ENCODE assay signal across 8 mouse cellular contexts in genomic region chr11:98796515-98797216, GRCm38 (mm10). TPM values are rescaled to one million over a fixed set of nuclear protein-coding genes. Genes with fewer than 3 reads are reported as not detected.
A peak's percentile ranks its signal among the peaks of the same experiment; 100 is the strongest.
DNase-seq lines count a peak whose midpoint lies in the region; ATAC-seq and TF ChIP-seq lines count a peak whose summit lies in the region.

No protein-coding gene starts in this region.

- H3K4me1 ChIP-seq in embryonic fibroblast, embryonic 13.5 days (ENCODE audit: control insufficient read depth, insufficient read depth, low read length) = 0 out of 2 replicates have a peak, but pooled peaks cover 3% of the 10 kb centered on the region
- peaks cover 47% of the 10 kb centered on the region for H3K4me1 ChIP-seq in heart, embryonic 13.5 days
- peaks cover 44% of the 10 kb centered on the region for H3K4me1 ChIP-seq in kidney, embryonic 16.5 days (ENCODE audit: insufficient read depth, low read length)
- H3K4me1 ChIP-seq in liver, embryonic 14.5 days (replicated peaks; ENCODE audit: control insufficient read depth in 2 of 2, insufficient read depth in 2 of 2, low read length in 1 of 2) = peaks cover 15 to 17% of the 10 kb centered on the region in 2 experiments
- peaks cover 25% of the 10 kb centered on the region for H3K4me1 ChIP-seq in neural tube, embryonic 12.5 days

- peak; percentile 41; the same call in 1 of the 2 replicates for TF ChIP-seq POLR2A in embryonic fibroblast, embryonic 13.5 days (IDR thresholded peaks at IDR 0.05; ENCODE audit: low read depth, low read length)

- peak; percentile 43 for DNase-seq in adrenal gland, adult 8-10 months
- DNase-seq in liver, embryonic 14.5 days (ENCODE audit: low read depth in 3 of 3, low spot score in 3 of 3) = no peak
- DNase-seq in thymus, postnatal 36 days = peak; percentile 76 to 79

- ATAC-seq in CD4-positive, CD25-positive, alpha-beta regulatory T cell, adult 4 months = peak; percentile 27
- no peak for ATAC-seq in heart, embryonic 13.5 days (ENCODE audit: extremely low read depth, insufficient number of reproducible peaks, low FRiP score, low TSS enrichment)
- ATAC-seq in kidney, embryonic 16.5 days (ENCODE audit: low FRiP score, low TSS enrichment) = peak; percentile 32
- peak; percentile 1; the same call in 1 of the 2 replicates for ATAC-seq in liver, embryonic 14.5 days (ENCODE audit: insufficient read depth)
- peak; percentile 57 for ATAC-seq in neural tube, embryonic 12.5 days (ENCODE audit: low FRiP score, low read depth)

- no peaks in the 10 kb centered on the region for H3K9me3 ChIP-seq in heart, embryonic 13.5 days
- no peaks in the 10 kb centered on the region for H3K9me3 ChIP-seq in kidney, embryonic 16.5 days (ENCODE audit: low read length)
- no peaks in the 10 kb centered on the region for H3K9me3 ChIP-seq in liver, embryonic 14.5 days (ENCODE audit: control insufficient read depth, low read length)
- H3K9me3 ChIP-seq in neural tube, embryonic 12.5 days = no peaks in the 10 kb centered on the region

- peak overlapping the region; percentile 93 for H3K4me2 ChIP-seq in heart, embryonic 13.5 days
- H3K4me2 ChIP-seq in kidney, embryonic 16.5 days (replicated peaks; ENCODE audit: low read depth, low read length) = peak overlapping the region; percentile 96
- peak overlapping the region; percentile 95 for H3K4me2 ChIP-seq in liver, embryonic 14.5 days (ENCODE audit: low read depth)
- peak overlapping the region; percentile 99 for H3K4me2 ChIP-seq in neural tube, embryonic 12.5 days (replicated peaks)

- TF ChIP-seq CTCF in embryonic fibroblast, embryonic 13.5 days (IDR thresholded peaks at IDR 0.05; ENCODE audit: borderline replicate concordance, insufficient read depth, low read length) = no peak
- TF ChIP-seq CTCF in liver, embryonic 14.5 days (IDR thresholded peaks at IDR 0.05; ENCODE audit: low read depth) = 0 out of 2 replicates have a peak, but pooled peaks have one; percentile 1

- peak overlapping the region; percentile 98 for H3K27ac ChIP-seq in embryonic fibroblast, embryonic 13.5 days (ENCODE audit: insufficient read depth, low read length)
- H3K27ac ChIP-seq in heart, embryonic 13.5 days (replicated peaks) = peak overlapping the region; percentile 100
- H3K27ac ChIP-seq in kidney, embryonic 16.5 days (ENCODE audit: low read length) = peak overlapping the region; percentile 100
- H3K27ac ChIP-seq in liver, embryonic 14.5 days = peak overlapping the region; percentile 79
- peak overlapping the region; percentile 99 for H3K27ac ChIP-seq in neural tube, embryonic 12.5 days

- peaks cover 38% of the 10 kb centered on the region for H3K36me3 ChIP-seq in heart, embryonic 13.5 days
- H3K36me3 ChIP-seq in kidney, embryonic 16.5 days (ENCODE audit: insufficient read depth, low read length) = peaks cover 27% of the 10 kb centered on the region
- peaks cover 27% of the 10 kb centered on the region for H3K36me3 ChIP-seq in liver, embryonic 14.5 days (replicated peaks; ENCODE audit: control insufficient read depth, insufficient read depth, low read depth)
- H3K36me3 ChIP-seq in neural tube, embryonic 12.5 days = peaks cover 32% of the 10 kb centered on the region

- H3K4me3 ChIP-seq in embryonic fibroblast, embryonic 13.5 days (ENCODE audit: insufficient read depth, low read length) = peak overlapping the region; percentile 78
- peak overlapping the region; percentile 97 for H3K4me3 ChIP-seq in heart, embryonic 13.5 days
- H3K4me3 ChIP-seq in kidney, embryonic 16.5 days (ENCODE audit: low read length) = peak overlapping the region; percentile 100
- H3K4me3 ChIP-seq in liver, embryonic 14.5 days (ENCODE audit: insufficient read depth in 1 of 2, low read depth in 2 of 2, low read length in 2 of 2) = peak overlapping the region; percentile 85 to 99
- peak overlapping the region; percentile 99 for H3K4me3 ChIP-seq in neural tube, embryonic 12.5 days

- H3K27me3 ChIP-seq in heart, embryonic 13.5 days (replicated peaks) = no peaks in the 10 kb centered on the region
- no peaks in the 10 kb centered on the region for H3K27me3 ChIP-seq in kidney, embryonic 16.5 days (ENCODE audit: insufficient read depth, low read length)
- H3K27me3 ChIP-seq in liver, embryonic 14.5 days (ENCODE audit: control insufficient read depth, insufficient read depth, low read length) = no peaks in the 10 kb centered on the region
- H3K27me3 ChIP-seq in neural tube, embryonic 12.5 days (replicated peaks) = no peaks in the 10 kb centered on the region

- WGBS in heart, embryonic 13.5 days = 3% methylated on average over 23 of the region's 23 CpGs
- 2% methylated on average over 23 of the region's 23 CpGs for whole genome bisulfite sequencing in kidney, embryonic 16.5 days
- WGBS in liver, embryonic 14.5 days (ENCODE audit: insufficient replicate concordance) = 4% methylated on average over 23 of the region's 23 CpGs
- 5% methylated on average over 23 of the region's 23 CpGs for WGBS in neural tube, embryonic 12.5 days

- TF ChIP-seq EP300 in liver, embryonic 14.5 days (IDR thresholded peaks at IDR 0.05; ENCODE audit: low read depth) = no peak

- H3K9ac ChIP-seq in heart, embryonic 13.5 days = peak overlapping the region; percentile 98
- peak overlapping the region; percentile 100 for H3K9ac ChIP-seq in kidney, embryonic 16.5 days (replicated peaks; ENCODE audit: low read length)
- peak overlapping the region; percentile 98 for H3K9ac ChIP-seq in liver, embryonic 14.5 days (replicated peaks)
- H3K9ac ChIP-seq in neural tube, embryonic 12.5 days = peak overlapping the region; percentile 99

RNA-seq across cellular contexts. Expression of gene Msl1, which starts 1.4 kb away (rescaled TPM):
- 10 to 100 TPM; 22.3 to 24.8 TPM for polyA plus RNA-seq in CD4-positive, CD25-positive, alpha-beta regulatory T cell, adult 4 months (2017; shearing (Covaris generic))
- total RNA-seq in adrenal gland, adult 8-10 months (2022) = 10 to 100 TPM; 93.5 to 98.5 (median 93.7) TPM
- 77.7 and 83.8 TPM in 2 replicates for polyA plus RNA-seq in embryonic fibroblast, embryonic 13.5 days (2011; ENCODE audit: insufficient read length, low read depth, missing spikeins)
- polyA plus RNA-seq in heart, embryonic 13.5 days (2015; fragmentation: Nextera tagmentation; extraction: Ambion mirVana) = 14.6 and 15.7 TPM in 2 replicates
- 23.7 and 24.2 TPM in 2 replicates for polyA plus RNA-seq in kidney, embryonic 16.5 days (2015; fragmentation: Nextera tagmentation; extraction: Ambion mirVana)
- polyA plus RNA-seq in liver, embryonic 14.5 days (2012; rRNA removed) = 11.5 and 15.8 TPM in 2 replicates
- polyA plus RNA-seq in liver, embryonic 14.5 days (2014; fragmentation: Nextera tagmentation; extraction: Ambion mirVana) = 4.5 and 4.9 TPM in 2 replicates
- polyA plus RNA-seq in neural tube, embryonic 12.5 days (2016; fragmentation: Nextera tagmentation; extraction: Ambion mirVana) = 37.0 and 40.8 TPM in 2 replicates

RNA-seq across cellular contexts. Expression of gene Casc3, which starts 8.0 kb away (rescaled TPM):
- polyA plus RNA-seq in CD4-positive, CD25-positive, alpha-beta regulatory T cell, adult 4 months (2017; shearing (Covaris generic)) = 10 to 100 TPM; 13.6 to 14.5 TPM
- total RNA-seq in adrenal gland, adult 8-10 months (2022) = 10 to 100 TPM; 34.3 to 47.2 (median 41.6) TPM
- polyA plus RNA-seq in embryonic fibroblast, embryonic 13.5 days (2011; ENCODE audit: insufficient read length, low read depth, missing spikeins) = 29.7 and 36.7 TPM in 2 replicates
- 22.3 and 23.1 TPM in 2 replicates for polyA plus RNA-seq in heart, embryonic 13.5 days (2015; fragmentation: Nextera tagmentation; extraction: Ambion mirVana)
- polyA plus RNA-seq in kidney, embryonic 16.5 days (2015; fragmentation: Nextera tagmentation; extraction: Ambion mirVana) = 36.2 and 41.0 TPM in 2 replicates
- polyA plus RNA-seq in liver, embryonic 14.5 days (2012; rRNA removed) = 12.2 and 12.7 TPM in 2 replicates
- polyA plus RNA-seq in liver, embryonic 14.5 days (2014; fragmentation: Nextera tagmentation; extraction: Ambion mirVana) = 11.5 and 13.0 TPM in 2 replicates
- polyA plus RNA-seq in neural tube, embryonic 12.5 days (2016; fragmentation: Nextera tagmentation; extraction: Ambion mirVana) = 65.1 and 68.5 TPM in 2 replicates

RNA-seq across cellular contexts. Expression of gene Nr1d1, which starts 21.5 kb away (rescaled TPM):
- polyA plus RNA-seq in CD4-positive, CD25-positive, alpha-beta regulatory T cell, adult 4 months (2017; shearing (Covaris generic)) = 10 to 100 TPM in 1 of 2 experiments, 1 to 10 TPM in 1; 4.9 to 12.3 TPM
- total RNA-seq in adrenal gland, adult 8-10 months (2022) = 100 to 1,000 TPM; 140 to 286 (median 201) TPM
- polyA plus RNA-seq in embryonic fibroblast, embryonic 13.5 days (2011; ENCODE audit: insufficient read length, low read depth, missing spikeins) = 18.7 and 23.7 TPM in 2 replicates
- polyA plus RNA-seq in heart, embryonic 13.5 days (2015; fragmentation: Nextera tagmentation; extraction: Ambion mirVana) = 5.9 and 6.4 TPM in 2 replicates
- 2.2 and 2.4 TPM in 2 replicates for polyA plus RNA-seq in kidney, embryonic 16.5 days (2015; fragmentation: Nextera tagmentation; extraction: Ambion mirVana)
- 0.54 and 0.65 TPM in 2 replicates for polyA plus RNA-seq in liver, embryonic 14.5 days (2012; rRNA removed)
- polyA plus RNA-seq in liver, embryonic 14.5 days (2014; fragmentation: Nextera tagmentation; extraction: Ambion mirVana) = 0.56 and 0.58 TPM in 2 replicates
- polyA plus RNA-seq in neural tube, embryonic 12.5 days (2016; fragmentation: Nextera tagmentation; extraction: Ambion mirVana) = 1.5 and 2.1 TPM in 2 replicates

RNA-seq across cellular contexts. Expression of gene Rapgefl1, which starts 39.9 kb away (rescaled TPM):
- polyA plus RNA-seq in CD4-positive, CD25-positive, alpha-beta regulatory T cell, adult 4 months (2017; shearing (Covaris generic)) = under 1 TPM in 1 of 2 experiments, not detected in 1; 0.48 TPM
- total RNA-seq in adrenal gland, adult 8-10 months (2022) = 1 to 10 TPM in 2 of 4 experiments, under 1 TPM in 2; 0.55 to 1.8 (median 1.0) TPM
- 1.6 and 2.0 TPM in 2 replicates for polyA plus RNA-seq in embryonic fibroblast, embryonic 13.5 days (2011; ENCODE audit: insufficient read length, low read depth, missing spikeins)
- polyA plus RNA-seq in heart, embryonic 13.5 days (2015; fragmentation: Nextera tagmentation; extraction: Ambion mirVana) = 0.64 and 0.98 TPM in 2 replicates
- polyA plus RNA-seq in kidney, embryonic 16.5 days (2015; fragmentation: Nextera tagmentation; extraction: Ambion mirVana) = 1.8 and 2.0 TPM in 2 replicates
- polyA plus RNA-seq in liver, embryonic 14.5 days (2012; rRNA removed) = 0.52 and 0.55 TPM in 2 replicates
- polyA plus RNA-seq in liver, embryonic 14.5 days (2014; fragmentation: Nextera tagmentation; extraction: Ambion mirVana) = 0.05 and 0.06 TPM in 2 replicates
- polyA plus RNA-seq in neural tube, embryonic 12.5 days (2016; fragmentation: Nextera tagmentation; extraction: Ambion mirVana) = 4.4 and 4.7 TPM in 2 replicates

RNA-seq across cellular contexts. Expression of gene Thra, which starts 56.2 kb away (rescaled TPM):
- polyA plus RNA-seq in CD4-positive, CD25-positive, alpha-beta regulatory T cell, adult 4 months (2017; shearing (Covaris generic)) = 1 to 10 TPM; 4.8 to 5.7 TPM
- total RNA-seq in adrenal gland, adult 8-10 months (2022) = 100 to 1,000 TPM in 1 of 4 experiments, 10 to 100 TPM in 3; 67.1 to 111 (median 82.9) TPM
- polyA plus RNA-seq in embryonic fibroblast, embryonic 13.5 days (2011; ENCODE audit: insufficient read length, low read depth, missing spikeins) = 66.0 and 83.9 TPM in 2 replicates
- polyA plus RNA-seq in heart, embryonic 13.5 days (2015; fragmentation: Nextera tagmentation; extraction: Ambion mirVana) = 30.0 and 32.0 TPM in 2 replicates
- polyA plus RNA-seq in kidney, embryonic 16.5 days (2015; fragmentation: Nextera tagmentation; extraction: Ambion mirVana) = 24.4 and 25.9 TPM in 2 replicates
- polyA plus RNA-seq in liver, embryonic 14.5 days (2012; rRNA removed) = 14.6 and 15.6 TPM in 2 replicates
- 8.3 and 10.0 TPM in 2 replicates for polyA plus RNA-seq in liver, embryonic 14.5 days (2014; fragmentation: Nextera tagmentation; extraction: Ambion mirVana)
- 56.9 and 67.0 TPM in 2 replicates for polyA plus RNA-seq in neural tube, embryonic 12.5 days (2016; fragmentation: Nextera tagmentation; extraction: Ambion mirVana)

Comparison
In these comparisons a context has a peak if more than half of its experiments do, and no peak if none do; other contexts are left out.
1. DNase-seq: peak in adrenal gland, adult 8-10 months (single experiment) and thymus, postnatal 36 days (2 of 2); none in liver, embryonic 14.5 days (0 of 3).
2. Peak in every context shown above with its lines, with median percentiles within 50 percentile points of each other: H3K27ac ChIP-seq, H3K4me3 ChIP-seq, H3K4me2 ChIP-seq and H3K9ac ChIP-seq.